Mouse (Mus musculus): ENCODE results near the gene Serpina3m. TPM values are rescaled to one million over a fixed set of nuclear protein-coding genes. Genes with fewer than 3 reads are reported as not detected.

Serpina3m gene
- polyA plus RNA-seq (2017; shearing (Covaris generic)) = not detected

GRCm38 (mm10) chr12:104338226-104338625 is at the start of gene Serpina3m, which contains the start of gene Serpina3k:
Serpina3m (plus strand) TSS chr12:104338486.
Serpina3k (plus strand) TSS chr12:104338486.

GRCm38 (mm10) chr12:104314253-104314652 is 24.0 kb upstream of the Serpina3m start, which contains the start of gene Serpina3j:
Serpina3j (plus strand) TSS chr12:104314553.

GRCm38 (mm10) chr12:104406454-104406885 is 68.2 kb downstream of the Serpina3m start, which contains the start of gene Serpina3n:
Serpina3n (plus strand) TSS chr12:104406729.

Other genes starting within 250 kb of the Serpina3m start
- under 1 TPM; 0.07 to 0.21 TPM for gene Serpina5, start 237.4 kb upstream of the Serpina3m start, polyA plus RNA-seq (2017; shearing (Covaris generic))
- gene Serpina3a, start 225.8 kb upstream of the Serpina3m start, polyA plus RNA-seq (2017; shearing (Covaris generic)) = not detected
- 1 to 10 TPM in 1 of 2 experiments, under 1 TPM in 1; 0.14 to 1.7 TPM for gene Serpina3b, start 210.5 kb upstream of the Serpina3m start, polyA plus RNA-seq (2017; shearing (Covaris generic))
- not detected for gene Serpina3c, start 184.6 kb upstream of the Serpina3m start, polyA plus RNA-seq (2017; shearing (Covaris generic))
- 10 to 100 TPM; 10.3 to 12.1 TPM for gene Serpina3f, start 123.9 kb upstream of the Serpina3m start, polyA plus RNA-seq (2017; shearing (Covaris generic))
- gene Serpina3g, start 102.2 kb upstream of the Serpina3m start, polyA plus RNA-seq (2017; shearing (Covaris generic)) = 100 to 1,000 TPM in 1 of 2 experiments, 10 to 100 TPM in 1; 77.8 to 368 TPM
- gene Serpina3i, start 75.4 kb upstream of the Serpina3m start, polyA plus RNA-seq (2017; shearing (Covaris generic)) = not detected
- gene Serpina3j, start 23.9 kb upstream of the Serpina3m start, polyA plus RNA-seq (2017; shearing (Covaris generic)) = under 1 TPM in 1 of 2 experiments, not detected in 1; 0.82 TPM
- gene Serpina3k, start within 50 bp of the Serpina3m start, polyA plus RNA-seq (2017; shearing (Covaris generic)) = not detected
- not detected for gene Serpina3n, start 68.2 kb downstream of the Serpina3m start, polyA plus RNA-seq (2017; shearing (Covaris generic))
- under 1 TPM in 1 of 2 experiments, not detected in 1; 0.66 TPM for gene Gsc, start 134.8 kb downstream of the Serpina3m start, polyA plus RNA-seq (2017; shearing (Covaris generic))